Mouse (Mus musculus): ENCODE data around the gene Tnfrsf8. TPM values are rescaled to one million over a fixed set of nuclear protein-coding genes. Genes with fewer than 3 reads are reported as not detected.

Gene Tnfrsf8
- polyA plus RNA-seq (2014; fragmentation: Illumina TruSeq; extraction: RNeasy Lipid Tissue Mini Kit (QIAGEN cat#74804); ENCODE audit: low read depth, low replicate concordance): 0.43 TPM

GRCm38 (mm10) chr4:145314836-145315467, at the start of gene Tnfrsf8:
Tnfrsf8 (minus strand) TSS chr4:145315164.

GRCm38 (mm10) chr4:145246173-145247011, 68.6 kb downstream of the Tnfrsf8 start, which contains the start of gene Tnfrsf1b:
Tnfrsf1b (minus strand) TSS chr4:145246870.

Other genes with a start within 250 kb of the Tnfrsf8 start
- 8.3 TPM for gene Vps13d, start 120.2 kb downstream of the Tnfrsf8 start, polyA plus RNA-seq (2014; fragmentation: Illumina TruSeq; extraction: RNeasy Lipid Tissue Mini Kit (QIAGEN cat#74804); ENCODE audit: low read depth, low replicate concordance)
- 0.39 TPM for gene Tnfrsf1b, start 68.3 kb downstream of the Tnfrsf8 start, polyA plus RNA-seq (2014; fragmentation: Illumina TruSeq; extraction: RNeasy Lipid Tissue Mini Kit (QIAGEN cat#74804); ENCODE audit: low read depth, low replicate concordance)
- gene Zfp990, start 195.6 kb upstream of the Tnfrsf8 start, polyA plus RNA-seq (2014; fragmentation: Illumina TruSeq; extraction: RNeasy Lipid Tissue Mini Kit (QIAGEN cat#74804); ENCODE audit: low read depth, low replicate concordance): 1.2 TPM